Mouse (Mus musculus) cerebellum, adult 11 months (tissue): ENCODE measurements around the gene Pkib.

Experiments used
- DNase-seq: peaks from one replicate; pipeline ENCODE4 v3.0.0; 2022

The Pkib gene

GRCm38 (mm10) chr10:57631896-57632867, at the start of gene Pkib:
Pkib (plus strand) TSS chr10:57631981.
- peak; percentile 82 for DNase-seq

GRCm38 (mm10) chr10:57583927-57584326, 47.9 kb upstream of the Pkib start:
- no peak for DNase-seq

DNA sequence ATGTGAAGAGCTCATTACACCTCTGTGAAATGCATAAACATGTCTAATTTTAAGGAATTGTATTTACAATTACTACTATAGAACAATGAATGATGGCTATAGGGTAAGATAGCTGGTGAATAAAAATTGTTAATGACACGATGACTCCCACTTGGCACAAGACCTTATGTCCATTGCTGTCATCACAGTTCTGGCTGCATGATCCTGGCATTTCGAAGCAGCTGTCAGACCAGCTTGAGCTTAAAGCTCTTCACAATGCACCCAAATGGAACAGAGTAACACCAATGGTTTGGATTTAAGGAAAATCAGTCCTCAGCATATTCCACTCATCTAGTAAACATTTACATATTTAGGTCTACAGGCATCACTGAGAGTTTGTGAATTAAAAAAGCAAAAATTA, 37.5 kb upstream of the Pkib start:
- DNase-seq = no peak

GRCm38 (mm10) chr10:57597172-57597571, 34.6 kb upstream of the Pkib start:
- DNase-seq = no peak

- DNase-seq = no peak
Observed at GRCm38 (mm10) chr10:57602951-57603350, 28.8 kb upstream of the Pkib start.

GRCm38 (mm10) chr10:57623311-57623710, 8.5 kb upstream of the Pkib start:
- DNase-seq = peak; percentile 71

- no peak for DNase-seq
Observed at GRCm38 (mm10) chr10:57627773-57628172, 4.0 kb upstream of the Pkib start.

GRCm38 (mm10) chr10:57630557-57630956, 1.2 kb upstream of the Pkib start:
- DNase-seq = no peak

DNA sequence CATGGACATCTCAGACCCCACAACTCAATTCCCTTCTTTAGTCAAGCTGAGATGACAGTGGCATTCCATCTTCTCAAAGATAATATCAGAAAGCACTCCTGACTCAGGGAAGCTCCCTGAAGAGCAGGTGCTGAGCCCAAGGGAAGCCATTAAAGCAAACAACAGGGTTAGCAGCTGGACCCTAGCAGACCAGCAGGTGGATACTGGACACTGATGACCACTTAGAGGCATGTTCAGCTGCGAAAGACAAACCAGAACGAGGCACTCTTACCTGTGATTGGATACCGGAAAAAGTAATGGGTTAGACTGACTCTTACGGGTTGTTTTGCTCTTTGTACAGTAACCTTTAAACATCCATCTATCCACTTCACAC, 1.1 kb downstream of the Pkib start:
- no peak for DNase-seq

GRCm38 (mm10) chr10:57636970-57637369, 5.2 kb downstream of the Pkib start:
- DNase-seq = no peak

DNA sequence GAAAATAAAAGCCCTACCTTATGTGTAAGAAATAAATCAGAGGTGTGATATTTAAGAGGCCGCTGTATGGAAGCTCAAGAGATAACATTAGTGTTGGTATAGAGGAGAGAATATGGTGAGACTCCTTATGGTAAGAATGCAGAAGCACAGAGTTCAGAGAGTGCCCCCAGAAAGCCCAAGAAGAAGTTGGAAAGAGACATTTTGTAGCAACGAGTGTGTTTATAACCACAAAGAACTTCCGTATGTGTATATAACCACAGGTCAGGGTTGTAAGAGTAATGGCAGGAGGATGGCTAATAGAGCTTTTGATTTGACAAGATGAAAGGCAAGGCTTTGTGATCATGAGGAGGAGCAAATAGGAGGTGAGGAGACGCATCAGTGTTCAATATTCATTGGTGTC, 6.5 kb downstream of the Pkib start:
- DNase-seq = no peak

DNA sequence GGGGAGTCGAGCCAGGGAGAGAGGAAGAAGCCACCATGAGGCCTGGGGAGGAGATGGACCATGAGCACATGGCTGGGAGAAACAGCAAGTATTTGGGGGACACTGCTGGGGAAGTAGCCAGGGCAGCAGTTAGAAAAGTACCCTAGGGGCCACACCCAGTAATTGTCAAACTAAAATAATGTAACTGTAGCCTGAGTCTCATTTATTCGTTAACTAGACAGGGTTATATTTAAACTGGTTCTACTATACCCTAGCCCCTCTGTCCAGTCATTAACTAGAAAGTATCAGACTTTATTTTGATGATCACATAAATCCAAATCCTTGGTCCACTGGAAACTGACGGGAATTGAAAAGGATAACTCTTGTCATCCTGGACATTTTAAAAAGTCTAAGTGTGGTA, 7.8 kb downstream of the Pkib start:
- DNase-seq = no peak

DNA sequence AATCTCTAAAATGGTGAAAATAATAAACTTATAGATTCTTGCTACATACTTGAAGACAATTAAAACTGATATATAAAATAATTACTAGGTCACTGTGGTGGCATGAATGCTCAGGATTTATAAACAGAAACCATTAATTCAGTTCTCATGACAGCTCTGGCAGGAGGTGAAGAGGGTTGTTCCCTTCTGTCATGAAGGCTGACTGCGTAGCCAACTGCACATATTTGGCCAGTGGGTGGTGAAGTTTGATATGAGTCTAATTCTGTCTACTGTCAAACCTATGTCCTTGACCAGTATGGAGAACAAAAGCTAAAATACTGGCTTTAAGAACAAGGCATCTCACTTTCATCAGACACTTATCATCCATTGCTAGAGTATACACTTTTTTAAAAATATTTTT, 21.5 kb downstream of the Pkib start:
- DNase-seq = no peak

GRCm38 (mm10) chr10:57660505-57660904, 28.7 kb downstream of the Pkib start:
- DNase-seq = no peak

DNA sequence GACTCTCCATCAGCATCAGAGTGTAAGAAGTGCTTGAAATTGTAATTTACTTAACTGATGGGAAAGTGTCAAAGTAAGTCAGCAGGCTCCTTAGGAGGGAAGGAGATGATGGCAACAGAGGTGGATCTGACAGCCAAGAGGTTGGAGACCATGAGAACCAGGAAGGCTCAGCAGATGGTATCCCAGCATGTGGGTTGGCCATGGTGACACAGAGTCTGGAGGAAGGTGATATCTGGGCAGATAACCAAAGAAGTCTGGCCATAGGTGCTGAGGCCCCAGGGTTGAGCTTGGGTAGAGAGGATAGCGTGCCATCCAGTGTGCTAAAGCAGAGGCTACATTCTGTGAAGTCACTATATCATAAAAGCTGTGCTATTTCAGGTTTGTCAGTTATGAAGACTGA, 32.0 kb downstream of the Pkib start:
- peak; percentile 95 for DNase-seq

GRCm38 (mm10) chr10:57664253-57664652, 32.5 kb downstream of the Pkib start:
- peak; percentile 25 for DNase-seq

DNA sequence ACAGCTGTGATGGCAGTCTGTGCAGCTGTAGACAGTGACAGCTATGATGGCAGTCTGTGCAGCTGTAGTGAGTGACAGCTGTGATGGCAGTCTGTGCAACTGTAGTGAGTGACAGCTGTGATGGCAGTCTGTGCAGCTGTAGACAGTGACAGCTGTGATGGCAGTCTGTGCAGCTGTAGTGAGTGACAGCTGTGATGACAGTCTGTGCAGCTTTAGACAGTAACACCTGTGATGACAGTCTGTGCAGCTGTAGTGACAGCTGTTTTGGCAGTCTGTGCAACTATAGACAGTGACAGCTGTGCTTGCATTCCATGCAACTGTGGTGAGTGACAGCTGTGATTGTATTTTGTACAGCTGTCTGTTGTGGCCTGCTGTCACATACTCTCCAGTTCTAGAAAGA, 44.0 kb downstream of the Pkib start:
- no peak for DNase-seq

- no peak for DNase-seq
Observed at GRCm38 (mm10) chr10:57687999-57688398, 56.2 kb downstream of the Pkib start.

DNA sequence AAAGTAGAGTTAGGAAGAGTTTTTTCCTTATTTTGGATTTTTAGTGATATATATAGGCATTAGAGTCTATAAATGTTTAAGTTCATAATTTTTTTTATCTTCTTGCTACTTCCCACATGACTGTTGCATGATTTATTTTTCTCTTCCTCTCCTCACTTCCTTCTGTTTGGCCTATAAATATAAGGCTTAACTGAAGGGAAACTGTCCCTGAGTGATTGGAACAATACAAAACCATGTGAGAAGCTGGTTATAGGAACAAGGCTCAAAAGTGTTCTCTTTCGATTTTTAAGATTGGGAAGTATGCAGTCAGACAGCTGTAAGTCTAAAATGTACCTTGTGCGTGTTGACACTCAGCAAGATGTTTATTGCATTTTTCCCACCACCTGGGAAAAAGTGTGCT, 58.4 kb downstream of the Pkib start:
- DNase-seq = no peak

- DNase-seq = no peak
Observed at GRCm38 (mm10) chr10:57702246-57702645, 70.5 kb downstream of the Pkib start.

GRCm38 (mm10) chr10:57721035-57721434, 89.3 kb downstream of the Pkib start:
- DNase-seq = no peak

- DNase-seq = no peak
Observed at GRCm38 (mm10) chr10:57722363-57722762, 90.6 kb downstream of the Pkib start.

DNA sequence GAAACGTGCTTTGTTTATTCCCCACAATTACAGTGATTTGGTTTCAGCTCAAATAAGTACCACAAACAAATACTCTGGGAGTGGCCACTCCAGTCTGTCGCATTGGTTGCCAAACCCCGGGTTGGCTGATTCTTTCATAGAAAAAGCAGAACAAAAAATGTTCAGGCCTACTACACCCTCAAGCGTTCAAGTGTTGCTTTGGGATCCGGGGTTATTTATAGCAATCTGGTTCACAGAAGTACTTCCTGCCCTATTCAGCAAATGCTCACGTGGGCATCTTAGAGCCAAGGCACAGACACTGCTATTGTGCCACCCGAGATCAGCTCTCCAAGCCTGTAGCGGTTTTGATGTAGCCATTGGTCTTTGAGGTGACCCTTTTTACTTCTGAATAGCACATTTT, 95.9 kb downstream of the Pkib start:
- no peak for DNase-seq

GRCm38 (mm10) chr10:57731672-57732071, 99.9 kb downstream of the Pkib start:
- DNase-seq = no peak

DNA sequence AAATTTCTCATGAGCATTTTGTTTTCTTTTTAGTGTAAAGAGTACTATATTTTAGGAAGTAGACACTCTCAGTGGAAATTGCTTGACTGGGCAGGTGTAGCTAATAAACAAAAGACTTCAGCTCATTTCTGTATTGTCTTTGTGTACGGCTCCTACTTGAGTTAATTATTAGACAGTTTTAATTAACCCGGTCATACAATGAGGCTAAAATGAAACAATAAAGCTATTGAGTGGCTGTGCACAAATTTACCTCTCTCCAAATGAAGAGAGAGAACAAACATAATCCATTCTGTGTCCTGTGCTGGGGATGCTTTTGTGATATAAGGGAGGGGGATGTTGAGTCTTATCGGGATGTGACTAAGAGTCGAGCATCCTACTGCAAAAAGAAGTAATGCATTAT, 109.0 kb downstream of the Pkib start:
- DNase-seq = no peak
